Mouse (Mus musculus) c-Kit-negative CD71-positive TER-119-positive erythroid progenitor cells, embryonic 14.5 days (primary cell): ENCODE measurements around the gene Slc36a2.
A peak's percentile ranks its signal among the peaks of the same experiment; 100 is the strongest.
"Not testable (repeated sequence)": the region's sequence is repeated elsewhere in the genome, so short reads cannot be mapped to it uniquely, and the experiment has no call there.

Source experiments
- DNase-seq: peaks from one replicate; pipeline ENCODE4 v3.0.0-alpha.2; 2013; ENCODE audit warnings: low read depth, low spot score

Gene Slc36a2

GRCm38 (mm10) chr11:55133204-55133603 lies 51.7 kb downstream of the Slc36a2 start:
- DNase-seq: no peak

GRCm38 (mm10) chr11:55131946-55132345 lies 52.9 kb downstream of the Slc36a2 start:
- no peak for DNase-seq

DNA sequence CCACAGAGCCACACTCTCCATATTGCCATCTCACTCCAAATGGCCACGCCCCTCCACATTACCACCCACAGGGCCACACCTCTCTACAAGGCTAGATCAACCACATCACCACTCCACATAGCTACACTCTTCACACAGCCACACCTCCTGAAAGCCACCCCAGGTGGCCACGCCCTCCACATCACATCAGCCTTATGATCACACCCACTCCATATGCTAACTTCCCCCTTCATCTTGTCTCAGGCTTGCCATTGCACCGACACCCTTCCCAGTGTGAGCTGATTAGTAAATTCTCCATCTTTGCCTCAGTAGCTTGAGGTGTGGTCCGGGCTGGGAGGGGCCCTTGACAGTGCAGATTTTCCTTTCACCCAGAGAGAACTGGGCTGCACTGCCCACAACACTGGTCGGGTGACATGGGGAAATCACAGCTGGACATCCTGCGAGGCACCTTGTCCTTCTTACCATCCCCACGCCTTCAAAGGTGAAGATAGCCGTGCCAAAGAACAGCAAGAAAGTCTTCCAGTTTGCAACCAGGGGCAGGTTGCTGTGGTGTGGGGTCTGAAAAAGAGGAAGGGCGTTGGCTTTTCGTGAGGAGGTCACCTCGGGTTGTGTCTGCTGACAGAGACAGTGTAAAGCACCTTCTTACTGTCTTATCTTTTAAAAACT lies 53.7 kb downstream of the Slc36a2 start:
- peak; percentile 30 for DNase-seq

DNA sequence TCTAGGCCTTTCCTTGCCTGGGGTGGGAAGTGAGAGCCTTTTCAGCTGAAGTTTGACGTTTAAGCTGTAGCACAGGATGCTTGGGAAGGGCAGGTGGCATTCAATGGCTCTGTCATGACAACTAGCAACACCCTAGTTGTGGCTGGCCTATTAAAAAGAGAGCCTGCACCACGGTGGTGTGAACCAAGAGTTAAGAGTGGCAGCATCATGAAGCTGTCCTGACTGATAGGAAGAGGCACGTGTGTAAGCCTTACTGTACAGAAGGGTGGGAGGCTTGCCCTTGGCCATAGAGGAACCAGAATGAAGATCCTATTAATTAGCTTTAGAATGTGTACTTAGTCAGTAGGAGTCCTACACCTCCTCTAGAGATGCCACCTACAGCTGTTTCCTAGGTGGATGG lies 56.5 kb downstream of the Slc36a2 start:
- DNase-seq: no peak

DNA sequence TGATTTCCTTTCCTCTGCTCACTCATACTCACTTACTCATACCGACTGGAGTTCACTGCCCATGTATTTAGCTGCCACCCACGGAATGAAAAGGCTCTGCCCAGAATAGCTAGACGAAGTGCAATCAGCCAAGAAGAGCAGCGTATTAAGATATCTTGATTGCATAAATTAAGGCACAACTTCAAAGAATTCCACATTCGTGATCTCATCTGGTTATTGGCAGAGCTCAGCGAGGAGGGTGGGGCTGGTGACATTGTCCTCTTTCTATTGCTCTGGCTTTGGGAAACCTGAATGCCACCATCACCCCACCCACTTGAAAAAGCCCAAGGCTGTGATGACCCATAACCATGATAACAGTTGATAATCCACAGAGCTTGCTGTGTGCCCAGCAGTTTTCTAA lies 56.9 kb downstream of the Slc36a2 start:
- DNase-seq: no peak

DNA sequence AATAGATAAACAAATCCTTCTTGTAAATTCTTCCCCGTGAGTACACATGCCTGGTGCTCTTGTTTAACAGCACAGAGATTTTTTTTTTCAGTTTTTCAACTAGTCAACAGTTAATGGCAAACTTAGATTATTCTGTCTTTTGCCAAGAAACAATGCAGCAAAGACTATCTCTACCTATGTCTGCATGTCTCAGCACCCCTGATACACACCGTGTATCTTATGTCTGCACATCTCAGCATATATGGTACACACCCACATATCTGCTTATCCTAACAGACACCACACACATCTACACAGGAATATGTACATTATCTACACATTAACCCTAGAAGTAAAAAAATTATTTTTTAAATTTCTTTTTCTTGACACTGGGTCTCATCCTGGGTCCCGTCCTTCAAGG lies 58.2 kb downstream of the Slc36a2 start:
- no peak for DNase-seq

DNA sequence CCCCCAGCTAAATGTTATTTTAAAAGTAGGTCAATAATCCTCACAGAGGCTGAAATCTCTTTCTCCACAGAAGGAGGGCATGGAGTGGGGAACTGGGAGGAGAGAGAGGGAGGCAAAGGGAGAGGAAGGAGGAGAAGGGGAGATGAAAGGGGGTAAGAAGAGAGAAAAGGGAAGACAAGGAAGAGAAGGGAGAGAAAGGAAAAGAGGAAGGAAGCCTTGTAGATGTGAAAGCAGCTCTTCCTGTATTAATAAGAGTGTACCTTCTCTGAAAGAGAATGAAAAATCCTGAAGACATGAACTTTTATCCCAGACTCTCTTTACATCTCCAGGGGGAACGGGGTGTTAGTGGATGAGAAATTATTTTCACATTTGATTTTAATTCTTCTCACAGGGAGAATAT lies 63.4 kb downstream of the Slc36a2 start:
- DNase-seq: no peak

GRCm38 (mm10) chr11:55120821-55121271 lies 64.0 kb downstream of the Slc36a2 start:
- no peak for DNase-seq

DNA sequence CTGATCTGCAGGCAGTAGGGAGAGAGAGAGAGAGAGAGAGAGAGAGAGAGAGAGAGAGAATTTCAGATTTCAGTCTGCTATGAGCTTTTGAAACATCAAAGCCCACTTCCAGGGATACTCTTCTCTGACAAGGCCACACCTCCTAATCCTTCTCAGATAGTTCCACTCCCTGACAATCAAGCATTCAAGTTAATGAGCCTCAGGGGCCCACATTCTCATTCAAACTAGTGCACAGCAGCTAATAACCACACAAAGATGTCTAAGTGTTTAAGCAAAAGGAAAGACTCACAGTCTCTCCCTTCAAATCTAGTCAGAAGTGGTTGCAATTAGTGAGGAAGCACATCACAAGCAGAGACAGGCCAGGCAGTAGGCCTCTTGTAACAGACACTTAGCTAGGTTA lies 64.6 kb downstream of the Slc36a2 start:
- no peak for DNase-seq

GRCm38 (mm10) chr11:55117031-55117430 lies 67.8 kb downstream of the Slc36a2 start:
- no peak for DNase-seq

DNA sequence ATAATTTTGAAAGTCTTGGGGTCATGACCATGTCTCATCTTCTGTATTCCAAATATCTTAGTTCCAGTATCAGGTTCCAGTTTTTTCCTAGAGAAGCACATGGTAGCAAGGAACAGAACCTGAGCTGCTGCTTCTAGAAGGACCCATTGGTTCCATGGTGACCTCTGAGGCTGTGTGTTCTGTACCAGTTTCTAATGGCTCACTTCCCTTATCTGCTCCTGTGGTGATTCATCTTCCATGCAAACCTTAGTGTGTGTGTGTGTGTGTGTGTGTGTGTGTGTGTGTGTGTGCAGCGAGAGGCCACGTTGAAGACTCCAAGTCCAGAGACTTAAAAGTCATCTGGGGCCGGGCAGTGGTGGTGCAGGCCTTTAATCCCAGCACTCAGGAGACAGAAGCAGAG lies 68.9 kb downstream of the Slc36a2 start:
- no peak for DNase-seq

DNA sequence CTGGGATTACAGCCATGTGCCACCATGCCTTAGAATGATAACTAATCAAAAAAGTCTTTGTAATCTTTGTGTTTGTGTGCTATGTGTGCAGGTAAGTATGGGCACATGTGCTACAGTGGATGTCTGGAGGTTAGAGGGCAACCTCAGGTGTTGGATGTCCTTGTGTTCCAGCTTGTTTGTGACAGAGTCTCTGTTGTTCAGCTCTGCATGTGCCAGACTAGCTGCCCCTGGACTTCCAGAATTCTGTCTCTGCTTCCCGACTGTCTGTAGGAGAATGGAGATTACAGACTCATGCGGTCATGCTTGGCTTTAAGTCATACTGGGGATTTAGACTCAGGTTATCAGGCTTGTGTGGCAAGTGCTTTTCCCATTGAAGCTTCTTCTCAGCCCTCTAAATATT lies 70.6 kb downstream of the Slc36a2 start:
- no peak for DNase-seq

- DNase-seq: not testable (repeated sequence)
Measured at GRCm38 (mm10) chr11:55113861-55114250, 71.0 kb downstream of the Slc36a2 start.

DNA sequence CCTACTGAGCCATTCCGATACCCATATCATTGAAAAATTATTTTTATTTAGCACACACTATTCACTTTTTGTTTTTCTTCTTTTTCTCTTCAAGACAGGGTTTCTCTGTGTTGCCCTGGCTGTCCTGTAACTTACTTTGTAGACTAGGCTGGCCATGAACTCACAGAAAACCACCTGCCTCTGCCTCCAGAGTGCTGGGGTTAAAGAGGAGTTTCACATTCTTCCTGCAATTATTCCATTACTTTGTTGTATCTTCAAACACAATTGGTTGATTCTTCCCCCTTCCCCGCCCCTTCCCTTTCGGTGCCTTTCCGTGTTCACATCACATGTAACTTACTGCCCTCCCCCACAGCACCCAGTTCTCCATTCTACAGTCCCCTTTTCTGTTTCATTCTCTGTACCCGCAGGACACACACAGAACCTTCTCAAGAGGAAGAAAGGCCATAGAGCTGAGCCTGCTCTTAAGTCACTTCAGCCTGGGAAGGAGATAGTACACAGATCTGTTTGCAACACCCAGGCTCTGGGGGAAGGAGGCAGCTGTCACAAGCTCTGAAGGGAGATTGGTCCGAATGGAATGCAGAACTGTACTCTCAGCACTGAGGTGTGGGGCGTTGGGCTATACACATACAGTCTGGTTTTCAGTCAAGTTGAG lies 71.5 kb downstream of the Slc36a2 start:
- DNase-seq: no peak

DNA sequence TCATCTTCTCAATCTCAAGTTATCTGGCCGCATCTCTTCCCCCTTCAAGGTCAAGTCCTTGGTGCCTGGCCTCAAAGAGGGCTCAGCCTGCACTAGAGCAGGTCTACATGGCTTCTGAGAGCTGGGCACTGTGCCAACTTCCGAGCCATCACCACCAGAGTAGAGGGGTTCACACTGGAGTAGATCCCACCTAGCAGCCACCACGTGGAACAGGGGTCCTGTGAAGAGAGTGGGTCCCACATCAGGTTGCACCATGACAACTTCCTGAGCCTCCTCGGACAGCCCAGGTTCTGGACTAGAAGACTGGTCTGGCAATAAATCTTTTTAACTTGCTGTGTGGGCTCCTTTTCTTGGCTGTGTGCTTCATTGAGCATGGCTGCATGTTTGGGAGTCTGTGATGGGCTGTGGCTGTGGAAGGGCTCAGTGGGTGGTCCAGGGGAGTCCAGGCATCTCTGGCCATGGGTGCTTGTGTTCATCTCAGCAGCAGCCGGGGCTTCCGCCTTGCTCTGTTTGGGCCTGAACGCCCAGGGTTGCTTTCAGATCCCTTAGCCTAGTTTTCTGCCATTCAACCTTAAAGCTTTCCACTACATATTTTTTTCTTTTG lies 74.2 kb downstream of the Slc36a2 start:
- DNase-seq: no peak

GRCm38 (mm10) chr11:55109521-55110300 lies 75.2 kb downstream of the Slc36a2 start:
- no peak for DNase-seq
